Mouse (Mus musculus): ENCODE measurements around the gene Hsbp1. TPM values are rescaled to one million over a fixed set of nuclear protein-coding genes. Genes with fewer than 3 reads are reported as not detected.

The Hsbp1 gene
- polyA plus RNA-seq, 1 experiment = 103 TPM

- TF ChIP-seq POLR2A (IDR thresholded peaks at IDR 0.05; ENCODE audit: control insufficient read depth, extremely low read depth, insufficient read depth, low read length, poor library complexity) (no peak), CTCF (IDR thresholded peaks at IDR 0.05; ENCODE audit: borderline replicate concordance, control insufficient read depth, extremely low read depth, insufficient read depth, low read length, poor library complexity) (peak; percentile 22; the same call in 1 of the 2 replicates)
- no peaks in the 10 kb centered on the region for H3K36me3 ChIP-seq (ENCODE audit: control insufficient read depth, insufficient read depth, low read length)
- 20% methylated on average over 4 of the region's 4 CpGs for WGBS
- no peaks in the 10 kb centered on the region for H3K27me3 ChIP-seq (ENCODE audit: control insufficient read depth, insufficient read depth, low read length)
- DNase-seq = peak; percentile 37
- no peak overlapping the region for H3K4me3 ChIP-seq (ENCODE audit: control insufficient read depth, insufficient read depth, low read length)
- H3K4me1 ChIP-seq (replicated peaks; ENCODE audit: control insufficient read depth, insufficient read depth, low read length) = no peaks in the 10 kb centered on the region
- H3K27ac ChIP-seq (ENCODE audit: control insufficient read depth, insufficient read depth, low read length) = no peak overlapping the region
Measured at GRCm38 (mm10) chr8:119380619-119381018, 36.3 kb downstream of the Hsbp1 start.

- no peak for TF ChIP-seq POLR2A (IDR thresholded peaks at IDR 0.05; ENCODE audit: control insufficient read depth, extremely low read depth, insufficient read depth, low read length, poor library complexity)
- TF ChIP-seq CTCF (IDR thresholded peaks at IDR 0.05; ENCODE audit: borderline replicate concordance, control insufficient read depth, extremely low read depth, insufficient read depth, low read length, poor library complexity) = no peak
- no peak overlapping the region for H3K4me3 ChIP-seq (ENCODE audit: control insufficient read depth, insufficient read depth, low read length)
- peak; percentile 60 for DNase-seq
- no peaks in the 10 kb centered on the region for H3K4me1 ChIP-seq (replicated peaks; ENCODE audit: control insufficient read depth, insufficient read depth, low read length)
- no peak overlapping the region for H3K27ac ChIP-seq (ENCODE audit: control insufficient read depth, insufficient read depth, low read length)
- no peaks in the 10 kb centered on the region for H3K36me3 ChIP-seq (ENCODE audit: control insufficient read depth, insufficient read depth, low read length)
- H3K27me3 ChIP-seq (ENCODE audit: control insufficient read depth, insufficient read depth, low read length) = no peaks in the 10 kb centered on the region
- 23% methylated on average over 10 of the region's 10 CpGs for whole genome bisulfite sequencing
Measured at GRCm38 (mm10) chr8:119384478-119384877, 40.2 kb downstream of the Hsbp1 start.

GRCm38 (mm10) chr8:119385854-119386253, 41.6 kb downstream of the Hsbp1 start:
- no peak for DNase-seq
- H3K4me1 ChIP-seq (replicated peaks; ENCODE audit: control insufficient read depth, insufficient read depth, low read length) = no peaks in the 10 kb centered on the region
- no peak for TF ChIP-seq POLR2A (IDR thresholded peaks at IDR 0.05; ENCODE audit: control insufficient read depth, extremely low read depth, insufficient read depth, low read length, poor library complexity)
- TF ChIP-seq CTCF (IDR thresholded peaks at IDR 0.05; ENCODE audit: borderline replicate concordance, control insufficient read depth, extremely low read depth, insufficient read depth, low read length, poor library complexity) = no peak
- H3K27ac ChIP-seq (ENCODE audit: control insufficient read depth, insufficient read depth, low read length) = no peak overlapping the region
- 76% methylated on average over 6 of the region's 6 CpGs for WGBS
- H3K4me3 ChIP-seq (ENCODE audit: control insufficient read depth, insufficient read depth, low read length) = no peak overlapping the region
- H3K36me3 ChIP-seq (ENCODE audit: control insufficient read depth, insufficient read depth, low read length) = no peaks in the 10 kb centered on the region
- no peaks in the 10 kb centered on the region for H3K27me3 ChIP-seq (ENCODE audit: control insufficient read depth, insufficient read depth, low read length)

GRCm38 (mm10) chr8:119386988-119387387, 42.7 kb downstream of the Hsbp1 start:
- TF ChIP-seq CTCF (IDR thresholded peaks at IDR 0.05; ENCODE audit: borderline replicate concordance, control insufficient read depth, extremely low read depth, insufficient read depth, low read length, poor library complexity) = no peak
- no peaks in the 10 kb centered on the region for H3K27me3 ChIP-seq (ENCODE audit: control insufficient read depth, insufficient read depth, low read length)
- no peak overlapping the region for H3K27ac ChIP-seq (ENCODE audit: control insufficient read depth, insufficient read depth, low read length)
- H3K36me3 ChIP-seq (ENCODE audit: control insufficient read depth, insufficient read depth, low read length) = no peaks in the 10 kb centered on the region
- DNase-seq = no peak
- H3K4me1 ChIP-seq (replicated peaks; ENCODE audit: control insufficient read depth, insufficient read depth, low read length) = no peaks in the 10 kb centered on the region
- no peak overlapping the region for H3K4me3 ChIP-seq (ENCODE audit: control insufficient read depth, insufficient read depth, low read length)
- 87% methylated on average over 6 of the region's 6 CpGs for WGBS

- 80% methylated on average over 9 of the region's 9 CpGs for WGBS
Measured at GRCm38 (mm10) chr8:119394097-119394496, 49.8 kb downstream of the Hsbp1 start.

GRCm38 (mm10) chr8:119394524-119395026, 50.3 kb downstream of the Hsbp1 start, which contains the start of gene Mlycd:
Gene Mlycd (plus strand): TSS chr8:119394878.
- H3K4me1 ChIP-seq (replicated peaks; ENCODE audit: control insufficient read depth, insufficient read depth, low read length) = peaks cover 12% of the 10 kb centered on the region
- WGBS = 1% methylated on average over 44 of the region's 44 CpGs
- H3K27me3 ChIP-seq (ENCODE audit: control insufficient read depth, insufficient read depth, low read length) = no peaks in the 10 kb centered on the region
- peak; percentile 88 for DNase-seq
- H3K36me3 ChIP-seq (ENCODE audit: control insufficient read depth, insufficient read depth, low read length) = no peaks in the 10 kb centered on the region
- TF ChIP-seq CTCF (IDR thresholded peaks at IDR 0.05; ENCODE audit: borderline replicate concordance, control insufficient read depth, extremely low read depth, insufficient read depth, low read length, poor library complexity) = peak; percentile 49; the same call in 1 of the 2 replicates
- TF ChIP-seq POLR2A (IDR thresholded peaks at IDR 0.05; ENCODE audit: control insufficient read depth, extremely low read depth, insufficient read depth, low read length, poor library complexity) = peak; percentile 73
- peak within 1 kb of the TSS; percentile 62 for H3K4me3 ChIP-seq (ENCODE audit: control insufficient read depth, insufficient read depth, low read length)
- no peak within 1 kb of the TSS for H3K27ac ChIP-seq (ENCODE audit: control insufficient read depth, insufficient read depth, low read length)

More at GRCm38 (mm10) chr8:119394097-119394496, 49.8 kb downstream of the Hsbp1 start:
- no peak for DNase-seq
- peaks cover 12% of the 10 kb centered on the region for H3K4me1 ChIP-seq (replicated peaks; ENCODE audit: control insufficient read depth, insufficient read depth, low read length)
- H3K27ac ChIP-seq (ENCODE audit: control insufficient read depth, insufficient read depth, low read length) = no peak overlapping the region
- H3K27me3 ChIP-seq (ENCODE audit: control insufficient read depth, insufficient read depth, low read length) = no peaks in the 10 kb centered on the region
- H3K36me3 ChIP-seq (ENCODE audit: control insufficient read depth, insufficient read depth, low read length) = no peaks in the 10 kb centered on the region
- TF ChIP-seq POLR2A (IDR thresholded peaks at IDR 0.05; ENCODE audit: control insufficient read depth, extremely low read depth, insufficient read depth, low read length, poor library complexity) = no peak
- TF ChIP-seq CTCF (IDR thresholded peaks at IDR 0.05; ENCODE audit: borderline replicate concordance, control insufficient read depth, extremely low read depth, insufficient read depth, low read length, poor library complexity) = no peak
- peak overlapping the region; percentile 62 for H3K4me3 ChIP-seq (ENCODE audit: control insufficient read depth, insufficient read depth, low read length)
